Mouse (Mus musculus) A20 (cell line): Measurements from ENCODE around the gene Slco2b1.
"Not testable (repeated sequence)": the region's sequence is repeated elsewhere in the genome, so short reads cannot be mapped to it uniquely, and the experiment has no call there.

ENCODE experiments used
- DNase-seq: peaks from one replicate; pipeline ENCODE4 v3.0.0-alpha.2; 2011; ENCODE audit warnings: low read depth, low spot score

Gene Slco2b1

GRCm38 (mm10) chr7:99711166-99711565, at the start of gene Slco2b1:
TSS of gene Slco2b1 (minus strand) at chr7:99711340.
- no peak for DNase-seq

- no peak for DNase-seq
These were observed 28.1 kb upstream of the Slco2b1 start for GRCm38 (mm10) chr7:99739276-99739675.

GRCm38 (mm10) chr7:99735491-99735890, 24.4 kb upstream of the Slco2b1 start:
- DNase-seq = not testable (repeated sequence)

- DNase-seq = no peak
These were observed 23.5 kb upstream of the Slco2b1 start for GRCm38 (mm10) chr7:99734612-99735011.

- DNase-seq = no peak
These were observed 18.8 kb upstream of the Slco2b1 start, which contains the start of gene Olfr520 for GRCm38 (mm10) chr7:99729973-99730372. TSS of gene Olfr520 (plus strand) at chr7:99730273.

GRCm38 (mm10) chr7:99716536-99716935, 5.4 kb upstream of the Slco2b1 start:
- DNase-seq = no peak

- no peak for DNase-seq
These were observed 1.3 kb upstream of the Slco2b1 start for GRCm38 (mm10) chr7:99712431-99712830.

- DNase-seq = peak; percentile 43
These were observed 664 bp downstream of the Slco2b1 start for GRCm38 (mm10) chr7:99710476-99710875.

GRCm38 (mm10) chr7:99709992-99710391, 1.1 kb downstream of the Slco2b1 start:
- DNase-seq = no peak

- DNase-seq = peak; percentile 50
These were observed 2.4 kb downstream of the Slco2b1 start for GRCm38 (mm10) chr7:99708750-99709149.

- no peak for DNase-seq
These were observed 2.8 kb downstream of the Slco2b1 start for GRCm38 (mm10) chr7:99708301-99708721.

- no peak for DNase-seq
These were observed 3.5 kb downstream of the Slco2b1 start for GRCm38 (mm10) chr7:99707671-99708070.

- DNase-seq = peak; percentile 33
These were observed 4.0 kb downstream of the Slco2b1 start for GRCm38 (mm10) chr7:99707038-99707595.

- no peak for DNase-seq
These were observed 4.7 kb downstream of the Slco2b1 start for GRCm38 (mm10) chr7:99706341-99707037.

- no peak for DNase-seq
These were observed 6.2 kb downstream of the Slco2b1 start for GRCm38 (mm10) chr7:99704736-99705519.

- DNase-seq = no peak
These were observed 8.9 kb downstream of the Slco2b1 start for GRCm38 (mm10) chr7:99702201-99702600.

GRCm38 (mm10) chr7:99700641-99701040, 10.5 kb downstream of the Slco2b1 start:
- no peak for DNase-seq

- DNase-seq = no peak
These were observed 11.4 kb downstream of the Slco2b1 start for GRCm38 (mm10) chr7:99699709-99700151.

- no peak for DNase-seq
These were observed 12.0 kb downstream of the Slco2b1 start for GRCm38 (mm10) chr7:99699106-99699505.

- DNase-seq = no peak
These were observed 12.6 kb downstream of the Slco2b1 start for GRCm38 (mm10) chr7:99698576-99698975.

GRCm38 (mm10) chr7:99695471-99696057, 15.6 kb downstream of the Slco2b1 start:
- no peak for DNase-seq

- not testable (repeated sequence) for DNase-seq
These were observed 16.7 kb downstream of the Slco2b1 start for GRCm38 (mm10) chr7:99694424-99694823.
